Mouse (Mus musculus) adrenal gland, postnatal 4 days (tissue): ENCODE measurements at regions not wholly inside any gene's neighbourhood (a gene's known extent, or its start where the extent isn't known, plus 50 kb on each side); places are given as distances from the start of the nearest gene placed in this dataset.
"Not testable (repeated sequence)": the region's sequence is repeated elsewhere in the genome, so short reads cannot be mapped to it uniquely, and the experiment has no call there.

Experiments
- DNase-seq, 2 experiments: peaks; one replicate each; pipeline ENCODE4 v3.0.0; 2021 to 2022; ENCODE audit warnings: low spot score in 2 of 2, mixed read lengths in 2 of 2

- DNase-seq = no peak
These were observed 1342.7 kb upstream of the A1bg start for GRCm38 (mm10) chr15:62265484-62265937.

GRCm38 (mm10) chr15:62264966-62265365, 1342.2 kb upstream of the A1bg start:
- DNase-seq = no peak

GRCm38 (mm10) chr15:62264183-62264582, 1341.4 kb upstream of the A1bg start:
- no peak for DNase-seq

- no peak for DNase-seq
These were observed 1339.7 kb upstream of the A1bg start for GRCm38 (mm10) chr15:62262487-62262886.

GRCm38 (mm10) chr15:62261520-62261919, 1338.7 kb upstream of the A1bg start:
- DNase-seq = no peak

GRCm38 (mm10) chr15:62258611-62259010, 1335.8 kb upstream of the A1bg start:
- no peak for DNase-seq

GRCm38 (mm10) chr15:62257955-62258354, 1335.1 kb upstream of the A1bg start:
- DNase-seq = peak in 1 of 2 experiments; percentile 13

GRCm38 (mm10) chr15:62257110-62257667, 1334.4 kb upstream of the A1bg start:
- no peak for DNase-seq

- DNase-seq = no peak
These were observed 1332.8 kb upstream of the A1bg start for GRCm38 (mm10) chr15:62255571-62255970.

- no peak for DNase-seq
These were observed 1330.9 kb upstream of the A1bg start for GRCm38 (mm10) chr15:62253724-62254123.

GRCm38 (mm10) chr15:62252078-62252833, 1329.4 kb upstream of the A1bg start:
- not testable (repeated sequence) for DNase-seq

- no peak for DNase-seq
These were observed 1326.6 kb upstream of the A1bg start for GRCm38 (mm10) chr15:62249436-62249835.

GRCm38 (mm10) chr15:62246561-62247079, 1323.8 kb upstream of the A1bg start:
- DNase-seq = no peak

GRCm38 (mm10) chr15:62245237-62245636, 1322.4 kb upstream of the A1bg start:
- DNase-seq = no peak

GRCm38 (mm10) chr15:62244819-62245218, 1322.0 kb upstream of the A1bg start:
- no peak for DNase-seq

- no peak for DNase-seq
These were observed 1317.2 kb upstream of the A1bg start for GRCm38 (mm10) chr15:62240031-62240430.

- no peak for DNase-seq
These were observed 1315.8 kb upstream of the A1bg start for GRCm38 (mm10) chr15:62238503-62239045.

GRCm38 (mm10) chr15:62236056-62236455, 1313.2 kb upstream of the A1bg start:
- no peak for DNase-seq

GRCm38 (mm10) chr15:62234182-62234760, 1311.5 kb upstream of the A1bg start:
- no peak for DNase-seq

GRCm38 (mm10) chr15:62233154-62233553, 1310.3 kb upstream of the A1bg start:
- no peak for DNase-seq

- DNase-seq = no peak
These were observed 1308.9 kb upstream of the A1bg start for GRCm38 (mm10) chr15:62231709-62232108.

GRCm38 (mm10) chr15:62230773-62231172, 1308.0 kb upstream of the A1bg start:
- no peak for DNase-seq
